Mouse (Mus musculus): ENCODE measurements around the gene Mfrp.

Mfrp gene

GRCm38 (mm10) chr9:44132200-44132599 lies 30.7 kb downstream of the Mfrp start:
- no peak for DNase-seq

DNA sequence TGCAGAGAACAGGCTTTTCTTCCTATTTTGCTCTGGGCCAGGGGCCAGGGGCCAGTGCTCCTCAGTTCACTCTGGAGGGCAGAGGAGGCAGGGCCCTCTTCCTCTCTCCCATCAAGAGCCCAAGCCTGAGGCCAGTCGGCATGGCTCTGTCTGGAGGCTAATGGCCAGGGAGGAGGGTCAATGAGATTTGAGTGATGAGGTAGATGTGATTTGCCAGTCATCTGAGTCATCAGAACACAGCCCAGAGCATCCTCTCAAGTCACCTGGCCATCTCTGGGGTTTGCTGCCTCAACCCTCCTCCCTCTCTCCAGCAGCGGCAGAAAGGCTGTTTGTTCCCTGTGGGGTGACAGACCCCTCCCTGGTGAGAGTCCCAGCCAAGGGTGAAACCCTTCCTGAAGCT lies 31.8 kb downstream of the Mfrp start:
- DNase-seq = no peak

GRCm38 (mm10) chr9:44134101-44134850 lies 32.7 kb downstream of the Mfrp start, which contains the start of gene Mcam:
Gene Mcam, plus strand, starts transcription at chr9:44134469.
- DNase-seq = peak; percentile 86

- peak; percentile 78 for DNase-seq
Observed at GRCm38 (mm10) chr9:44134851-44135730, 33.6 kb downstream of the Mfrp start.

- no peak for DNase-seq
Observed at GRCm38 (mm10) chr9:44135731-44136411, 34.3 kb downstream of the Mfrp start.

- DNase-seq = no peak
Observed at GRCm38 (mm10) chr9:44137846-44138245, 36.3 kb downstream of the Mfrp start.

- DNase-seq = no peak
Observed at GRCm38 (mm10) chr9:44141951-44142350, 40.4 kb downstream of the Mfrp start.

- no peak for DNase-seq
Observed at GRCm38 (mm10) chr9:44143421-44143820, 41.9 kb downstream of the Mfrp start.

DNA sequence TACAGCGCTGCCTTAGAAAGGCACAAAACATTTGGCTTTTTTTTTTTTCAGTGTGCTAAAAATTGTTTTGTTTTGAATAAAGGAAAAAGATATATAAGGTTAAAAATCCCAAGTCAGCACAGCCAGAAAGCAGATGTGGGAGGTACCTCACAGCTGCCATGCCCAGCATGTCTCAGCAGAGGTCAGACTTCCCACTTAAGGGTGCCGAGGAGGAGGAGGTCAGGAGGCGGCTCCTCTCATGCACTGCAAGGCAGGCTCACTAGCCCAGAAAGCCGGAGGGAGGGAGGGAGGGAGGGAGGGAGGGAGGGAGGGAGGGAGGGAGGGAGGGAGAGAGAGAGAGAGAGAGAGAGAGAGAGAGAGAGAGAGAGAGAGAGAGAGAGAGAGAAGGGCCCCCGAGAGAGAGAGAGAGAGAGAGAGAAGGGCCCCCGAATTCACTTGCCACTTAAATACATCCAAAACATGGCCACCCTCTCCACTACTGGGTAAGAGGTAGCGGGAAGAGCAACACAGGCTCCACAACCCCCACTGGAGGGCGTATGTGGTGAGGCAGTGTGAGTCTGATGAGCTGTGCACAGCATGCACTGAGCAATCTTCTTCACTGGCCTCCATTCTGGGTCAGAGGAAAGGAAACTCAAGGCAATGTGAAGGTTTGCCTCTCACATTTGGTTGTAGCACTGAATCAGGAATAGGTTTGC lies 42.6 kb downstream of the Mfrp start:
- peak; percentile 66 for DNase-seq

DNA sequence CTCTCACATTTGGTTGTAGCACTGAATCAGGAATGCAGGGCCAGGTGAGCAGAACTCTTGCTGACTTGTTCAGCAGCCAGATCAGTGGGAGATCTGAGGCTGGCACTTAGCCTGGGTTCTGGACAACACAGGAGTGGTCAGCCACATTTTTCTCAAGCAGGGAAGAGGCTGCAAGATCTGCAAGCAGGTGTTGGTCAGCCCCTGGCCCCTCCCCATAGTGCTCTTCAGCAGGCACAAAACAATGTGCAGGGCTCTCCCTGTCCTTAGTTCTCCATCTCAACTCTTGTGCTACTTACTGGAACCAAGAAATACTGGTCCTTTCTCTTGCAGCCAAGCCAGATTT lies 43.2 kb downstream of the Mfrp start:
- DNase-seq = no peak

DNA sequence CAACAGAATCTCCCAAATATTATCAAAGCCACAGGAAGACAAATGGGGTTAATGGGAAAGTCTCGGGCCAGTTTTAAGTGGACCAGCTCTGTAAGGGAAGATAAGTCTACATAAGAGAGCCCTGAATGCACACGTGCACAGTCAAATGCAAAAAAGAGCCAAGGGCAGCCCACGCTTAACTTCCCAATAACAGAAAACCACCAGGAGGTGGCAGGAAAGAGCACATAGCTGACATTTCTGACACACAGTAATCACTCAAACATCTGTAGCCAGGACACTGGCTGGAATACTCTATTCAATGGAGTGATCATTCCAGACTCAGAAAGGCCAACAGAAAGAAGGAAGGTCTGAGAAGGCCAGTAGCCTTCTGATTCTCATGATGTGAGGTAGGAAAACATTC lies 45.8 kb downstream of the Mfrp start:
- DNase-seq = no peak

All from kidney, postnatal 14 days (tissue).